ENCODE assay signal across 15 mouse cellular contexts in genomic region chr2:74679596-74679971, GRCm38 (mm10). TPM values are rescaled to one million over a fixed set of nuclear protein-coding genes. Genes with fewer than 3 reads are reported as not detected.
DNase-seq lines count a peak whose midpoint lies in the region; ATAC-seq and TF ChIP-seq lines count a peak whose summit lies in the region.
"Had no signal": no experiment of that assay in that cellular context is flagged by ENCODE, and none has a peak within 500 bp of the region (broad histone marks: within the 10 kb centered on the region; RNA-seq: fewer than 3 reads in every experiment).

No protein-coding gene starts in this region.

- peaks cover 38% of the 10 kb centered on the region for H3K4me1 ChIP-seq in heart, embryonic 10.5 days
- peaks cover 14% of the 10 kb centered on the region for H3K4me1 ChIP-seq in midbrain, embryonic 10.5 days
- H3K4me1 ChIP-seq in midbrain, embryonic 15.5 days, result peaks cover 10% of the 10 kb centered on the region; the same call in 1 of the 2 replicates
- H3K4me1 ChIP-seq in limb, embryonic 11.5 days (ENCODE audit: control insufficient read depth, insufficient read depth, low read length), result peaks cover 20% of the 10 kb centered on the region
- H3K4me1 ChIP-seq in forebrain, embryonic 10.5 days, result peaks cover 21% of the 10 kb centered on the region
- no peaks in the 10 kb centered on the region for H3K4me1 ChIP-seq in hindbrain, postnatal 0 days (ENCODE audit: insufficient read depth, low read length)

- peaks cover 100% of the 10 kb centered on the region for H3K27me3 ChIP-seq in heart, embryonic 10.5 days (ENCODE audit: insufficient read depth, poor library complexity, severe bottlenecking)
- peaks cover 100% of the 10 kb centered on the region for H3K27me3 ChIP-seq in midbrain, embryonic 10.5 days (ENCODE audit: low read depth, poor library complexity, severe bottlenecking)
- H3K27me3 ChIP-seq in midbrain, embryonic 15.5 days (replicated peaks), result peaks cover 99% of the 10 kb centered on the region
- peaks cover 22% of the 10 kb centered on the region for H3K27me3 ChIP-seq in limb, embryonic 11.5 days (ENCODE audit: control insufficient read depth, insufficient read depth, low read length)
- peaks cover 100% of the 10 kb centered on the region for H3K27me3 ChIP-seq in forebrain, embryonic 10.5 days (ENCODE audit: poor library complexity, severe bottlenecking)
- H3K27me3 ChIP-seq in hindbrain, postnatal 0 days (ENCODE audit: insufficient read depth, low read length), result peaks cover 96% of the 10 kb centered on the region

- no peak for ATAC-seq in midbrain, embryonic 15.5 days (replicated peaks)
- ATAC-seq in limb, embryonic 11.5 days (ENCODE audit: insufficient number of reproducible peaks, low FRiP score, low TSS enrichment, low read depth), result no peak
- ATAC-seq in hindbrain, postnatal 0 days, result no peak

- H3K9me3 ChIP-seq in heart, embryonic 10.5 days, result no peaks in the 10 kb centered on the region
- no peaks in the 10 kb centered on the region for H3K9me3 ChIP-seq in midbrain, embryonic 10.5 days (replicated peaks)
- no peaks in the 10 kb centered on the region for H3K9me3 ChIP-seq in midbrain, embryonic 15.5 days
- H3K9me3 ChIP-seq in limb, embryonic 11.5 days (ENCODE audit: control insufficient read depth, low read length), result no peaks in the 10 kb centered on the region
- H3K9me3 ChIP-seq in forebrain, embryonic 10.5 days, result no peaks in the 10 kb centered on the region
- H3K9me3 ChIP-seq in hindbrain, postnatal 0 days (ENCODE audit: low read length), result no peaks in the 10 kb centered on the region

- DNase-seq in heart, embryonic 10.5 days (ENCODE audit: low spot score), result no peak
- DNase-seq in heart, adult 18-20 months, result no peak
- DNase-seq in midbrain, embryonic 10.5 days (ENCODE audit: low spot score), result peak; percentile 56
- peak; percentile 77 for DNase-seq in limb, embryonic 11.5 days (ENCODE audit: low spot score)
- no peak for DNase-seq in thymus, postnatal 0 days (ENCODE audit: low spot score)
- DNase-seq in forebrain, embryonic 10.5 days (ENCODE audit: extremely low spot score, low spot score), result no peak
- DNase-seq in hindbrain, postnatal 0 days (ENCODE audit: low spot score), result no peak
- DNase-seq: adrenal gland, postnatal 25 days; cerebellum, adult 11 months; heart, postnatal 4 days had no signal

- H3K9ac ChIP-seq in midbrain, embryonic 15.5 days, result no peak overlapping the region
- peak overlapping the region; percentile 97 for H3K9ac ChIP-seq in limb, embryonic 11.5 days (ENCODE audit: low read length)
- no peak overlapping the region for H3K9ac ChIP-seq in hindbrain, postnatal 0 days (replicated peaks; ENCODE audit: low read length)

- under 1% methylated on average over 26 of the region's 26 CpGs for WGBS in heart, embryonic 10.5 days
- 1% methylated on average over 26 of the region's 26 CpGs for WGBS in midbrain, embryonic 10.5 days
- 2% methylated on average over 26 of the region's 26 CpGs for WGBS in midbrain, embryonic 15.5 days
- WGBS in limb, embryonic 11.5 days, result under 1% methylated on average over 26 of the region's 26 CpGs
- 1% methylated on average over 26 of the region's 26 CpGs for WGBS in forebrain, embryonic 10.5 days
- 1% methylated on average over 26 of the region's 26 CpGs for WGBS in hindbrain, postnatal 0 days

- H3K4me2 ChIP-seq in midbrain, embryonic 15.5 days, result no peak overlapping the region
- H3K4me2 ChIP-seq in limb, embryonic 11.5 days (ENCODE audit: low read depth, severe bottlenecking), result peak overlapping the region; percentile 47
- H3K4me2 ChIP-seq in hindbrain, postnatal 0 days (ENCODE audit: low read depth, low read length), result no peak overlapping the region
- H3K4me2 ChIP-seq: midbrain, embryonic 11.5 days had no signal

- H3K4me3 ChIP-seq in heart, embryonic 10.5 days, result peak overlapping the region; percentile 38; the same call in 1 of the 2 replicates
- no peak overlapping the region for H3K4me3 ChIP-seq in midbrain, embryonic 10.5 days
- H3K4me3 ChIP-seq in midbrain, embryonic 15.5 days, result no peak overlapping the region
- peak overlapping the region; percentile 77 for H3K4me3 ChIP-seq in limb, embryonic 11.5 days (ENCODE audit: low read depth, low read length)
- H3K4me3 ChIP-seq in forebrain, embryonic 10.5 days, result no peak overlapping the region
- no peak overlapping the region for H3K4me3 ChIP-seq in hindbrain, postnatal 0 days (ENCODE audit: low read length)

- TF ChIP-seq CTCF in hindbrain, postnatal 0 days (IDR thresholded peaks at IDR 0.05; ENCODE audit: low read depth), result no peak

- no peaks in the 10 kb centered on the region for H3K36me3 ChIP-seq in heart, embryonic 10.5 days
- H3K36me3 ChIP-seq in midbrain, embryonic 10.5 days, result no peaks in the 10 kb centered on the region
- no peaks in the 10 kb centered on the region for H3K36me3 ChIP-seq in midbrain, embryonic 15.5 days (replicated peaks)
- H3K36me3 ChIP-seq in limb, embryonic 11.5 days (ENCODE audit: control insufficient read depth, insufficient read depth, low read length), result no peaks in the 10 kb centered on the region
- no peaks in the 10 kb centered on the region for H3K36me3 ChIP-seq in forebrain, embryonic 10.5 days (replicated peaks)
- H3K36me3 ChIP-seq in hindbrain, postnatal 0 days (ENCODE audit: insufficient read depth, low read length), result no peaks in the 10 kb centered on the region

- H3K27ac ChIP-seq in heart, embryonic 10.5 days, result no peak overlapping the region
- H3K27ac ChIP-seq in midbrain, embryonic 10.5 days (replicated peaks), result no peak overlapping the region
- H3K27ac ChIP-seq in midbrain, embryonic 15.5 days, result no peak overlapping the region
- peak overlapping the region; percentile 95 for H3K27ac ChIP-seq in limb, embryonic 11.5 days (replicated peaks; ENCODE audit: low read depth, low read length)
- no peak overlapping the region for H3K27ac ChIP-seq in forebrain, embryonic 10.5 days
- H3K27ac ChIP-seq in hindbrain, postnatal 0 days, result no peak overlapping the region

RNA-seq across cellular contexts. Expression of gene Hoxd11, which starts 0.2 kb away (rescaled TPM):
- polyA plus RNA-seq in heart, embryonic 10.5 days (2016; fragmentation: Nextera tagmentation; extraction: Ambion mirVana), result 0.07 and 2.1 TPM in 2 replicates
- total RNA-seq in heart, adult 18-20 months (2021), result not detected
- not detected in 2 replicates for polyA plus RNA-seq in midbrain, embryonic 10.5 days (2016; fragmentation: Nextera tagmentation; extraction: Ambion mirVana)
- polyA plus RNA-seq in midbrain, embryonic 15.5 days (2015; fragmentation: Nextera tagmentation; extraction: Ambion mirVana), result not detected in 2 replicates
- 59.6 and 64.4 TPM in 2 replicates for polyA plus RNA-seq in limb, embryonic 11.5 days (2014; fragmentation: Nextera tagmentation; extraction: Ambion mirVana)
- not detected in 2 replicates for polyA plus RNA-seq in thymus, postnatal 0 days (2015; fragmentation: Nextera tagmentation; extraction: Ambion mirVana)
- not detected in 2 replicates for polyA plus RNA-seq in forebrain, embryonic 10.5 days (2016; fragmentation: Nextera tagmentation; extraction: Ambion mirVana)
- not detected in 2 replicates for total RNA-seq in hindbrain, postnatal 0 days (2014; rRNA removed)
- polyA plus RNA-seq in hindbrain, postnatal 0 days (2015; fragmentation: Nextera tagmentation; extraction: Ambion mirVana), result not detected in 2 replicates
- total RNA-seq: adrenal gland, postnatal 25 days; heart, postnatal 4 days had no signal
- polyA plus RNA-seq: embryonic facial prominence, embryonic 11.5 days; liver, embryonic 16.5 days; midbrain, embryonic 11.5 days; small intestine, adult 2 months had no signal

RNA-seq across cellular contexts. Expression of gene Hoxd12, which starts 4.8 kb away (rescaled TPM):
- polyA plus RNA-seq in heart, embryonic 10.5 days (2016; fragmentation: Nextera tagmentation; extraction: Ambion mirVana), result 1.1 TPM in 1 of 2 replicates, not detected in the other
- total RNA-seq in heart, adult 18-20 months (2021), result not detected
- polyA plus RNA-seq in midbrain, embryonic 10.5 days (2016; fragmentation: Nextera tagmentation; extraction: Ambion mirVana), result not detected in 2 replicates
- not detected in 2 replicates for polyA plus RNA-seq in midbrain, embryonic 15.5 days (2015; fragmentation: Nextera tagmentation; extraction: Ambion mirVana)
- 80.7 and 82.2 TPM in 2 replicates for polyA plus RNA-seq in limb, embryonic 11.5 days (2014; fragmentation: Nextera tagmentation; extraction: Ambion mirVana)
- polyA plus RNA-seq in thymus, postnatal 0 days (2015; fragmentation: Nextera tagmentation; extraction: Ambion mirVana), result not detected in 2 replicates
- not detected in 2 replicates for polyA plus RNA-seq in forebrain, embryonic 10.5 days (2016; fragmentation: Nextera tagmentation; extraction: Ambion mirVana)
- not detected in 2 replicates for total RNA-seq in hindbrain, postnatal 0 days (2014; rRNA removed)
- not detected in 2 replicates for polyA plus RNA-seq in hindbrain, postnatal 0 days (2015; fragmentation: Nextera tagmentation; extraction: Ambion mirVana)
- total RNA-seq: adrenal gland, postnatal 25 days; heart, postnatal 4 days had no signal
- polyA plus RNA-seq: embryonic facial prominence, embryonic 11.5 days; liver, embryonic 16.5 days; midbrain, embryonic 11.5 days; small intestine, adult 2 months had no signal

RNA-seq across cellular contexts. Expression of gene Hoxd13, which starts 11.5 kb away (rescaled TPM):
- polyA plus RNA-seq in heart, embryonic 10.5 days (2016; fragmentation: Nextera tagmentation; extraction: Ambion mirVana), result 0.40 TPM in 1 of 2 replicates, not detected in the other
- not detected for total RNA-seq in heart, adult 18-20 months (2021)
- 0.05 TPM in 1 of 2 replicates, not detected in the other for polyA plus RNA-seq in midbrain, embryonic 10.5 days (2016; fragmentation: Nextera tagmentation; extraction: Ambion mirVana)
- 0.06 TPM in 1 of 2 replicates, not detected in the other for polyA plus RNA-seq in midbrain, embryonic 15.5 days (2015; fragmentation: Nextera tagmentation; extraction: Ambion mirVana)
- 55.3 and 59.8 TPM in 2 replicates for polyA plus RNA-seq in limb, embryonic 11.5 days (2014; fragmentation: Nextera tagmentation; extraction: Ambion mirVana)
- not detected in 2 replicates for polyA plus RNA-seq in thymus, postnatal 0 days (2015; fragmentation: Nextera tagmentation; extraction: Ambion mirVana)
- polyA plus RNA-seq in forebrain, embryonic 10.5 days (2016; fragmentation: Nextera tagmentation; extraction: Ambion mirVana), result not detected in 2 replicates
- 0.21 TPM in 1 of 2 replicates, not detected in the other for total RNA-seq in hindbrain, postnatal 0 days (2014; rRNA removed)
- 0.09 TPM in 1 of 2 replicates, not detected in the other for polyA plus RNA-seq in hindbrain, postnatal 0 days (2015; fragmentation: Nextera tagmentation; extraction: Ambion mirVana)
- total RNA-seq: adrenal gland, postnatal 25 days; heart, postnatal 4 days had no signal
- polyA plus RNA-seq: embryonic facial prominence, embryonic 11.5 days; liver, embryonic 16.5 days; midbrain, embryonic 11.5 days; small intestine, adult 2 months had no signal

RNA-seq across cellular contexts. Expression of gene Hoxd10, which starts 12.1 kb away (rescaled TPM):
- 2.3 TPM in 1 of 2 replicates, not detected in the other for polyA plus RNA-seq in heart, embryonic 10.5 days (2016; fragmentation: Nextera tagmentation; extraction: Ambion mirVana)
- total RNA-seq in heart, adult 18-20 months (2021), result not detected
- polyA plus RNA-seq in midbrain, embryonic 10.5 days (2016; fragmentation: Nextera tagmentation; extraction: Ambion mirVana), result not detected in 2 replicates
- polyA plus RNA-seq in midbrain, embryonic 15.5 days (2015; fragmentation: Nextera tagmentation; extraction: Ambion mirVana), result not detected in 2 replicates
- 52.0 and 55.0 TPM in 2 replicates for polyA plus RNA-seq in limb, embryonic 11.5 days (2014; fragmentation: Nextera tagmentation; extraction: Ambion mirVana)
- 0.14 TPM in 1 of 2 replicates, not detected in the other for polyA plus RNA-seq in thymus, postnatal 0 days (2015; fragmentation: Nextera tagmentation; extraction: Ambion mirVana)
- polyA plus RNA-seq in forebrain, embryonic 10.5 days (2016; fragmentation: Nextera tagmentation; extraction: Ambion mirVana), result not detected in 2 replicates
- total RNA-seq in hindbrain, postnatal 0 days (2014; rRNA removed), result not detected in 2 replicates
- not detected in 2 replicates for polyA plus RNA-seq in hindbrain, postnatal 0 days (2015; fragmentation: Nextera tagmentation; extraction: Ambion mirVana)
- total RNA-seq: adrenal gland, postnatal 25 days; heart, postnatal 4 days had no signal
- polyA plus RNA-seq: embryonic facial prominence, embryonic 11.5 days; liver, embryonic 16.5 days; midbrain, embryonic 11.5 days; small intestine, adult 2 months had no signal

RNA-seq across cellular contexts. Expression of gene Hoxd9, which starts 17.9 kb away (rescaled TPM):
- polyA plus RNA-seq in heart, embryonic 10.5 days (2016; fragmentation: Nextera tagmentation; extraction: Ambion mirVana), result 3.0 TPM in 1 of 2 replicates, not detected in the other
- under 1 TPM; 0.15 to 0.44 TPM for total RNA-seq in heart, adult 18-20 months (2021)
- polyA plus RNA-seq in midbrain, embryonic 10.5 days (2016; fragmentation: Nextera tagmentation; extraction: Ambion mirVana), result not detected in 2 replicates
- not detected in 2 replicates for polyA plus RNA-seq in midbrain, embryonic 15.5 days (2015; fragmentation: Nextera tagmentation; extraction: Ambion mirVana)
- 17.1 and 24.1 TPM in 2 replicates for polyA plus RNA-seq in limb, embryonic 11.5 days (2014; fragmentation: Nextera tagmentation; extraction: Ambion mirVana)
- 0.28 and 0.52 TPM in 2 replicates for polyA plus RNA-seq in thymus, postnatal 0 days (2015; fragmentation: Nextera tagmentation; extraction: Ambion mirVana)
- polyA plus RNA-seq in forebrain, embryonic 10.5 days (2016; fragmentation: Nextera tagmentation; extraction: Ambion mirVana), result not detected in 2 replicates
- not detected in 2 replicates for total RNA-seq in hindbrain, postnatal 0 days (2014; rRNA removed)
- polyA plus RNA-seq in hindbrain, postnatal 0 days (2015; fragmentation: Nextera tagmentation; extraction: Ambion mirVana), result not detected in 2 replicates
- polyA plus RNA-seq: liver, embryonic 16.5 days; midbrain, embryonic 11.5 days had no signal

Comparison
In these comparisons a context has a peak if more than half of its experiments do, and no peak if none do; other contexts are left out.
1. DNase-seq: peak in midbrain, embryonic 10.5 days (single experiment) and limb, embryonic 11.5 days (single experiment); none in heart, embryonic 10.5 days (single experiment), heart, adult 18-20 months (0 of 2), thymus, postnatal 0 days (single experiment), forebrain, embryonic 10.5 days (single experiment) and hindbrain, postnatal 0 days (single experiment).
2. H3K4me3 ChIP-seq: peak in heart, embryonic 10.5 days (single experiment) and limb, embryonic 11.5 days (single experiment); none in midbrain, embryonic 10.5 days (single experiment), midbrain, embryonic 15.5 days (single experiment), forebrain, embryonic 10.5 days (single experiment) and hindbrain, postnatal 0 days (single experiment).
3. RNA of gene Hoxd11, which starts 0.2 kb away (polyA plus RNA-seq): 59.6 to 64.4 TPM in limb, embryonic 11.5 days; 0.07 to 2.1 TPM in heart, embryonic 10.5 days, not detected in midbrain, embryonic 15.5 days, not detected in midbrain, embryonic 10.5 days, not detected in thymus, postnatal 0 days, not detected in forebrain, embryonic 10.5 days and not detected in hindbrain, postnatal 0 days; every median in the first group is over 10 times any median in the second.
4. RNA of gene Hoxd12, which starts 4.8 kb away (polyA plus RNA-seq): 80.7 to 82.2 TPM in limb, embryonic 11.5 days; 1.1 TPM in heart, embryonic 10.5 days, not detected in midbrain, embryonic 15.5 days, not detected in thymus, postnatal 0 days, not detected in midbrain, embryonic 10.5 days, not detected in forebrain, embryonic 10.5 days and not detected in hindbrain, postnatal 0 days; every median in the first group is over 10 times any median in the second.
5. RNA of gene Hoxd13, which starts 11.5 kb away (polyA plus RNA-seq): 55.3 to 59.8 TPM in limb, embryonic 11.5 days; 0.40 TPM in heart, embryonic 10.5 days, 0.06 TPM in midbrain, embryonic 15.5 days, 0.05 TPM in midbrain, embryonic 10.5 days, 0.09 TPM in hindbrain, postnatal 0 days, not detected in thymus, postnatal 0 days and not detected in forebrain, embryonic 10.5 days; every median in the first group is over 10 times any median in the second.